Mouse (Mus musculus) mouse embryonic stem cell (cell line): ENCODE results near the gene Catip.

ENCODE experiments used
- in situ Hi-C, 2 experiments: fragments of 300-500 bp; cut with MboI; formaldehyde crosslinking; loops; 1 replicate in 1 of 2; 3 replicates in 1 of 2; pipeline ENCODE4 v1.14.3; 2019 to 2020; ENCODE audit warnings: low sequenced_read_pairs in 2 of 2, low pct_unique_long_range_greater_than_20kb in 1 of 2, mixed read lengths in 1 of 2; ENCODE audit not compliant: unreplicated experiment in 1 of 2

The Catip gene

DNA sequence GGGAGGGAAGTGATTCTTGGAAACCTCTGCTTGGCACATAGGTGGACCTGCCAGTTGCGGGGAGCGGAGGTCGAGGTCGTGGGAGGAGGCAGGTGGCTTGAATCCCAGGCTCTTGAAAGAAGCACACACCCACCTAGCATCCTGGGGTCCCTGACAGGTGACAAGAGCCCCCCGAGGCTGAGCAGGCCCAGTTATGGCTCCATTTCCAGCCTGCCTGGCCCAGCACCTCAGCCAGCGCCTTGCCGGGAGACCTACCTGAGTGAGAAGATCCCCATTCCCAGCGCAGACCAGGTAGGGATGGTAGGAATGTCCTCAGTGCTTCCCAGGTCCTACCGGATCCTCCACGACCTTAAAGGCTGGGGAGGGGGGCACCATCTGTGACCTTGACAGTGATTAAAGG is 13.7 kb downstream of the Catip start:
- in situ Hi-C loops, result no loop called here

- in situ Hi-C loops, result no loop called here
Measured at GRCm38 (mm10) chr1:74376396-74376795, 14.5 kb downstream of the Catip start.

- in situ Hi-C loops, result no loop called here
Measured at GRCm38 (mm10) chr1:74379058-74379504, 17.2 kb downstream of the Catip start.

DNA sequence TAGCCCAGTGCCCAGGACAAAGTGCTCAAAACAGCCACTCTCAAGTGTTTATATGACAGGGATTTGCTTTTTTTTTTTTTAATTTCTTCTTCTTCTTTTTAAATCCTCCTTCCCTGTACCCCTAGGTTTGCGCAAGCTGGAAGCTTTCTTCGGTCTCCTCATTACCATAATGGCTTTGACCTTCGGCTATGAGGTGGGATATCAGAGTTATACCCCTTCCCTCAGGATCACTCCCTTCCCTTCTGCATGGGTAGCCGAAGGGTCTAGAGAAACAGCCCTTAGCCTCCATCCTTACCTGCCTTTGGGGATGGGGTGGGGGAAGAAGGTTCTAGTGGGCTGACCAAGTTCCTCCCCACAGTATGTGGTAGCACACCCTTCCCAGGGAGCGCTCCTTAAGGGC is 18.6 kb downstream of the Catip start:
- in situ Hi-C loops, result loop anchor here in 1 of 2 experiments (10.0 kb wide), 1 partner anchor 176 kb away; no protein-coding TSS in a partner anchor

GRCm38 (mm10) chr1:74381588-74382021 is 19.7 kb downstream of the Catip start:
- in situ Hi-C loops, result loop anchor here in 1 of 2 experiments (10.0 kb wide), 1 partner anchor 177 kb away; no protein-coding TSS in a partner anchor

- in situ Hi-C loops, result loop anchor here in 1 of 2 experiments (10.0 kb wide), 1 partner anchor 179 kb away; no protein-coding TSS in a partner anchor
Measured at GRCm38 (mm10) chr1:74383385-74383784, 21.5 kb downstream of the Catip start.

DNA sequence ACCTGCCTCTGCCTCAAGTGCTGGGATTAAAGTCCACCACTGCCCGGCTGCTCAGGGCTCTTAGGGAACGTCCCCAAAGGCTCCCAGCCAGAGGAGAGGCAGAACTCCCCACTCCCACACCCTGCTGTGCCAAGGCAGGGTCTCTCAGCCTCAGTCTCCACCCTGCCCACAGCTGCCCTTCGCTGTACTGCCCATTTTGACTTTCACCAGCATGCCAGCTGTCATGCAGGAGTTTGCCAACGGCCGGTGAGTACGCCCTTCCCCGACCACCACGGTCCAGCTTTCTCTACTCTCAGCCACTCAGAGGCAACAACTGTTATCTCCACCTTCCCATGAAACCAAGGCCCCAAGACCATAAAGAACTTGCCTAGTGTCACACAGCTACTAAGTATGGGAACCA is 22.6 kb downstream of the Catip start:
- in situ Hi-C loops, result loop anchor here in 1 of 2 experiments (10.0 kb wide), 1 partner anchor 180 kb away; no protein-coding TSS in a partner anchor

DNA sequence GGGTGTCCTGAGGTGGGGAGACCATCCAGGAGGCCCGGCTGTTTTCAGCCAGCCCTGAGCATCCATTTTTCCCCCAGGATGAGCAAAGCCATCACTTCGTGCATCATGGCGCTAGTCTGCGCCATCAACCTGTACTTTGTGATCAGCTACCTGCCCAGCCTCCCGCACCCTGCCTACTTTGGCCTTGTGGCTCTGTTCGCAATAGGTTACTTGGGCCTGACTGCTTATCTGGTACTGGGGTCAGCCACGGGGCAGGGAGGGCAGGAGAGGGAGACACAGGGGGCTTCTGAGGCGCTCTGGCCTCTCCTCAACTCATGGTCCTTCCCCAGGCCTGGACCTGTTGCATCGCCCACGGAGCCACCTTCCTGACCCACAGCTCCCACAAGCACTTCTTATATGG is 23.2 kb downstream of the Catip start:
- in situ Hi-C loops, result loop anchor here in 1 of 2 experiments (10.0 kb wide), 1 partner anchor 180 kb away; no protein-coding TSS in a partner anchor

DNA sequence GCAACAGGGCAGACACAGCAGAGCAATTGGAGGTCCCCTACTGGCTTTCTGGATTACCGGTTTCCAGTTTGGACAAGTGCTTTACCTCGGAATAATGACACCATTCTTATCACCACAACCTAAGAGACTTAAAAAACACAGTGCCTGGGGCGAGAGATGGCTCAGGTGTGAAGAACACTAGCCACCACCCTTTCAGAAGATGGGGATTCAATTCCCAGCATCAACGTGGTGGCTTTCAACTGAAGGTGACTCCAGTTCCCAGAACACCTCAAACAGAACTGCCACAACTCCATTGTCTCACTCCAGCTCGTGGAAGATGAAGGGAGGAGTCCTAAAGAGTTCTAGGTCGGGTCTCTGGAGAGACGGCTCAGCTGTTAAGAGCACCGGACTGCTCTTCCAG is 23.6 kb downstream of the Catip start:
- in situ Hi-C loops, result loop anchor here in 1 of 2 experiments (10.0 kb wide), 1 partner anchor 181 kb away; no protein-coding TSS in a partner anchor

DNA sequence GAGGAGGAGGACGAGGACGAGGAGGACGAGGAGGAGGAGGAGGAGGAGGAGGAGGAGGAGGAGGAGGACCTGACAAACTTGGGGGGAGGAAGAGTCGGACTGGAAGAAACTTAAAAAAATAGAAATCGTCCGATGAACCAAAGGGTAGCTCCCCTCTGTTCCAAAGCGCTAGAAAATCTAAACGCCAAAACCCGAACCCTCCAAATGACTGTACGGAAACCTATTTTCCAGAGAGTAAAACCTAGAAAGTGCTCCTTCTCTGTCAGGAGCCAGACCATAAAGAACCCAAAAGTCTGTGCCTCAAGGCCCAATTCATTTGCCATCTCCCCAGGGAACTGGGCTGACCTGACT is 24.4 kb downstream of the Catip start:
- in situ Hi-C loops, result loop anchor here in 1 of 2 experiments (10.0 kb wide), 1 partner anchor 182 kb away; no protein-coding TSS in a partner anchor

DNA sequence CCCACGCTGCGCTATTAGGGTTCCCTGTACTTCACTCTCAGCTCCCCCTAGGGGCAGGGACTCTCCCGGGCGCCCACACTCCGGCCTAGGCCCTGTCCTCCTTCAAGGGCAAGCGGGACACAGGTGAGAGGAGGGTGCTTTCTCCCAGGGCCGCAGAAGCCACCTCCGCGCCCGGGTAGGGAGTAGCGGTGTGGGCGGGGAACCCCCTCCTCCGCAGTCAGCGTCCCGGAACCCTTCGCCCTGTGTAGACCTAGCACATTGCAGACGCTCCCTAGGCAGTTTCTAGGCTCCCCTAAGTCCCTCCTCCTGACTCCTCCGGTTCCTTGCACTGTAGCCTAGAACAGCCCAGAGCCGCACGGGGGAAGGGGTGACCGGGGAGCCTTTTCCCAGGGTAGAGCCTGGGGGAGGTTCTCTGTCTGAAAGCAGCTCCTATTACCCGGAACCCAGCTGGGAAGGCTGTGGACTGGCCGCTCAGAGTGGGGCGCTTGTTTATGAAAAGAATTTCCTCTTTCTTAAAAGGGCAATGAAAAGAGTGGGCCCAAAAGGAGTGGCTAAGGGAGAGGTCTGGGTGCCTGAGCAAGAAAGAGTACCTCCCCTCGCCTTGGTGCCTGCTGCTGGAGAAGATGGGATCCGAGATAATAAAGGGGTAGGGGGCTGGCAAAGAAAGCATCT is 24.9 kb downstream of the Catip start:
- in situ Hi-C loops, result loop anchor here in 1 of 2 experiments (10.0 kb wide), 1 partner anchor 182 kb away; no protein-coding TSS in a partner anchor

DNA sequence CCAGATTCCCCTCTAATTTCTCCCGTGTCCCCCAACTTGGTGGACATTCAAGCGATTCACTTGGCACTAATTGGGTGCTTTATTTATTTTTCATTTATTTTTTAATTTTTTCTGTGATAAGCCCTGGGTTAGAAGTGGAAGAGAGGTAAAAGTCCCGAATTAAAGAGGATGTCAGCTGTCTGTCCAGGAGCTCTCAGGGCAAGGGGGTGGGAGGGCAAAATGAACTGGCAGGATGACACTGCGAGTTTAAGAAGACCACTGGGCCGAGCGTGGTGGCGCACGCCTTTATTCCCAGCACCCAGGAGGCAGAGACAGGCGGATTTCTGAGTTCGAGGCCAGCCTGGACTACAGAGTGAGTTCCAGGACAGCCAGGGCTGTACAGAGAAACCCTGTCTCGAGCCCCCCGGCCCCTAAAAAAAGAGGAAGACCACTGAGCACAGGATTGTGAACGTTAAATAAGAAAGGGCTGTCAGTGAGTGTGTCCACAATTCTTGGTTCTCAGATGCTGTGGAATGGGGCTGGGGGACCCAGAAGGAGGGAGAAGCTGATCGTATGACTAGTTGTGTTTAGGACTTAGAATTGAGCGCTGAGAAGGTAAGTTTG is 25.6 kb downstream of the Catip start:
- in situ Hi-C loops, result loop anchor here in 1 of 2 experiments (10.0 kb wide), 1 partner anchor 183 kb away; no protein-coding TSS in a partner anchor

DNA sequence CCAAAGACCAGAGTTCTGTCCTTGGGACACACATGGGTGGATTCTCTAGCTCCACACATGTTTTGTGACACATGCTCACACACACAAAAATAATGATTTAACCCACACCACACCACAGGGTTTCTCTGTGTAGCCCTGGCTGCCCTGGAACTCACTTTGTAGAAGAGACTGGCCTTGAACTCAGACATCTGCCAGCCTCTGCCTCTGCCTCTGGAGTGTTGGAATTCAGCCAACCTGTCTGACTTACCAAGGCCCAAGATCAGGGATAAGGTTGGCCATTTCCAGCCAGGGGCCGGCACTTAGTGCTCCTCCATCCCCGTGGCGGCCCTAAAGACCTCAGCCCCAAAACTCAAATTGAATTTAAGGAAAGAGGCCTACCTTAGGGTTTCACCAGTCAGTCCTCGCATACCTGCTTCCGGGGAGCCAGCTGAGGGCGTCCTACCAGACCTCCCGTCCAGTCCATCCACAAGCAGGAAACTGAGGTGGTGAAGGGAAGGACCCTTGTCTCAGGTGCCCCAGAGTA is 26.6 kb downstream of the Catip start:
- in situ Hi-C loops, result loop anchor here in 1 of 2 experiments (10.0 kb wide), 1 partner anchor 184 kb away; no protein-coding TSS in a partner anchor

DNA sequence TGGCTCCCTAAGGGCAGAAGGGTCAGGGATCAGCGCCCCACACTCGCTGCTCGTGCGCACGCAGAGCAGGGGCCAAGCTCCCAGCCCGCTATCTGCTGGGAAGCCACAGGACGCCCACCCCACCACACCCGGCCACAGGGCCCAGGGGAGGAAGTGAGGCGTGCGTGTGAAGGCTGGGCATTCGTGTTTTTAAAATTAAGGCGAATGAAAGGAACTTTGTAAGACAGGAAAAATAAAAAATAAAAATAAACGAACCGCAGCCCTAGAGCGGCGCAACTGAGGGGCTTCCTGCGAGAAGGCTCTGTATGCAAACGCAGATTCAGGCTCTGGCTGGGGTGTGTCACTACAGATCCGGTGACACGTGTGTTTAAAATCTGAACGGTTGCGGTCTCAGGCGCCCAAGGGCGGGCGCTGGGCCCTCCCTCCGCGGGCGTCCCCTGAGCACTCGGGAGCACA is 28.0 kb downstream of the Catip start:
- in situ Hi-C loops, result loop anchor here in 1 of 2 experiments (10.0 kb wide), 1 partner anchor 185 kb away; no protein-coding TSS in a partner anchor

GRCm38 (mm10) chr1:74390287-74390906 is 28.5 kb downstream of the Catip start:
- in situ Hi-C loops, result no loop called here

- in situ Hi-C loops, result no loop called here
Measured at GRCm38 (mm10) chr1:74390924-74391748, 29.2 kb downstream of the Catip start, which contains the start of gene Ctdsp1. Ctdsp1 (plus strand) TSS chr1:74391509.

GRCm38 (mm10) chr1:74391844-74392441 is 30.0 kb downstream of the Catip start:
- in situ Hi-C loops, result no loop called here
